Mouse (Mus musculus) heart, embryonic 14.5 days (tissue): ENCODE measurements around the gene Six6. TPM values are rescaled to one million over a fixed set of nuclear protein-coding genes. Genes with fewer than 3 reads are reported as not detected.

Experiments
- ATAC-seq: fragments of 200-750 bp; cut with Nextera tagmentation; 2 replicates; pipeline ENCODE4 v1.8.0; 2017; ENCODE audit warnings: low read depth, moderate TSS enrichment; ENCODE audit not compliant: insufficient number of reproducible peaks, insufficient read depth, low FRiP score
- H3K27ac ChIP-seq, 2 experiments: fragments of 200-500 bp in 1 of 2; fragments of 300-500 bp in 1 of 2; sonication (generic) in 1 of 2; replicated peaks in 1 of 2; 2 replicates each; pipeline ENCODE4 v1.5.1; 2012 to 2014; ENCODE audit warnings: low read depth in 2 of 2, low read length in 2 of 2, control low read depth in 1 of 2, mild to moderate bottlenecking in 1 of 2, mixed read lengths in 1 of 2; ENCODE audit not compliant: control insufficient read depth in 1 of 2, insufficient read depth in 1 of 2
- H3K27me3 ChIP-seq: fragments of 300-500 bp; sonication (generic); 2 replicates; pipeline ENCODE4 v1.6.1; 2014; ENCODE audit warnings: mild to moderate bottlenecking, low read length, control low read depth; ENCODE audit not compliant: control insufficient read depth, insufficient read depth
- H3K36me3 ChIP-seq: fragments of 300-500 bp; sonication (generic); 2 replicates; pipeline ENCODE4 v1.6.1; 2014; ENCODE audit warnings: mild to moderate bottlenecking, control low read depth, low read length, mixed read lengths; ENCODE audit not compliant: control insufficient read depth, insufficient read depth
- H3K4me1 ChIP-seq, 2 experiments: fragments of 200-500 bp in 1 of 2; fragments of 300-500 bp in 1 of 2; sonication (generic) in 1 of 2; 2 replicates each; pipeline ENCODE4 v1.6.1; 2012 to 2014; ENCODE audit warnings: low read length in 2 of 2, control low read depth in 1 of 2, mixed read lengths in 1 of 2; ENCODE audit not compliant: control insufficient read depth in 2 of 2, insufficient read depth in 2 of 2
- H3K4me2 ChIP-seq: fragments of 300-500 bp; sonication (generic); 2 replicates; pipeline ENCODE4 v1.6.1; 2014; ENCODE audit warnings: mild to moderate bottlenecking, low read length
- H3K4me3 ChIP-seq, 2 experiments: fragments of 200-500 bp in 1 of 2; fragments of 300-500 bp in 1 of 2; sonication (generic) in 1 of 2; 2 replicates each; pipeline ENCODE4 v1.5.1; 2012 to 2014; ENCODE audit warnings: low read length in 2 of 2, mild to moderate bottlenecking in 2 of 2, control low read depth in 1 of 2, low read depth in 1 of 2, moderate library complexity in 1 of 2; ENCODE audit not compliant: control insufficient read depth in 1 of 2, insufficient read depth in 1 of 2
- H3K9ac ChIP-seq: fragments of 300-500 bp; sonication (generic); 2 replicates; pipeline ENCODE4 v1.6.1; 2014; ENCODE audit warnings: mild to moderate bottlenecking, low read length
- H3K9me3 ChIP-seq: fragments of 300-500 bp; sonication (generic); 2 replicates; pipeline ENCODE4 v1.6.1; 2016; ENCODE audit warnings: low read length, control low read depth; ENCODE audit not compliant: control insufficient read depth
- whole genome bisulfite sequencing: fragments of 180-500 bp; shearing (Covaris S2); extraction: QIAGEN DNeasy Blood & Tissue Kit; methylation state at CpG from one replicate; pipeline ENCODE4 v1.1.7; 2014; 5-methylcytosine and 5-hydroxymethylcytosine counted together
- polyA plus RNA-seq: library from polyadenylated mRNA; unstranded; fragments of >200 nt; fragmentation: Nextera tagmentation; extraction: Ambion mirVana; gene quantifications from 2 replicates; pipeline ENCODE4 v1.2.1, GENCODE M21; 2014

The Six6 gene
- polyA plus RNA-seq, 1 experiment from 2014 or later: not detected

- Histone ChIP-seq H3K4me3 (peak overlapping the region; percentile 31 to 40; a peak in 3 of 4 replicates), H3K4me1 (peaks cover 3 to 5% of the 10 kb centered on the region in 2 experiments; a peak in 2 of 4 replicates), H3K9ac (peak overlapping the region; percentile 57), H3K9me3 (no peaks in the 10 kb centered on the region), H3K27me3 (0 out of 2 replicates have a peak, but pooled peaks cover 7% of the 10 kb centered on the region), H3K36me3 (no peaks in the 10 kb centered on the region), H3K4me2 (peak overlapping the region; percentile 79), H3K27ac (no peak overlapping the region)
- WGBS: under 1% methylated on average over 12 of the region's 12 CpGs
- ATAC-seq: 0 out of 2 replicates have a peak, but pooled peaks have one; percentile 35
Observed at GRCm38 (mm10) chr12:72976718-72977117, 37.0 kb downstream of the Six6 start.

- no peaks in the 10 kb centered on the region for H3K9me3 ChIP-seq
- no peaks in the 10 kb centered on the region for H3K36me3 ChIP-seq
- WGBS: 78% methylated on average over 3 of the region's 3 CpGs
- H3K4me3 ChIP-seq: no peak overlapping the region
- H3K27me3 ChIP-seq: 0 out of 2 replicates have a peak, but pooled peaks cover 4% of the 10 kb centered on the region
- peaks cover 5 to 7% of the 10 kb centered on the region in 2 experiments; a peak in 2 of 4 replicates for H3K4me1 ChIP-seq
- no peak overlapping the region for H3K4me2 ChIP-seq
- no peak overlapping the region for H3K9ac ChIP-seq
- no peak for ATAC-seq
- no peak overlapping the region for H3K27ac ChIP-seq
Observed at GRCm38 (mm10) chr12:72977851-72978250, 38.2 kb downstream of the Six6 start.

GRCm38 (mm10) chr12:72979236-72979635, 39.5 kb downstream of the Six6 start:
- no peak for ATAC-seq
- Histone ChIP-seq H3K4me3 (no peak overlapping the region), H3K27ac (no peak overlapping the region), H3K4me1 (peaks cover 5 to 7% of the 10 kb centered on the region in 2 experiments; a peak in 3 of 4 replicates), H3K27me3 (0 out of 2 replicates have a peak, but pooled peaks cover 3% of the 10 kb centered on the region), H3K4me2 (no peak overlapping the region), H3K9me3 (no peaks in the 10 kb centered on the region), H3K36me3 (no peaks in the 10 kb centered on the region), H3K9ac (no peak overlapping the region)
- 49% methylated on average over 5 of the region's 5 CpGs for WGBS

- WGBS: 79% methylated on average over 10 of the region's 10 CpGs
- Histone ChIP-seq H3K4me1 (peaks cover 0 to 4% of the 10 kb centered on the region in 2 experiments; a peak in 2 of 4 replicates), H3K4me2 (no peak overlapping the region), H3K36me3 (no peaks in the 10 kb centered on the region), H3K9me3 (0 out of 2 replicates have a peak, but pooled peaks cover 3% of the 10 kb centered on the region), H3K9ac (no peak overlapping the region), H3K27me3 (no peaks in the 10 kb centered on the region), H3K27ac (peak overlapping the region in 1 of 2 experiments; percentile 20; a peak in 1 of 4 replicates), H3K4me3 (no peak overlapping the region)
- no peak for ATAC-seq
Observed at GRCm38 (mm10) chr12:72982616-72983015, 42.9 kb downstream of the Six6 start.

- 0 out of 2 replicates have a peak, but pooled peaks cover 3% of the 10 kb centered on the region for H3K9me3 ChIP-seq
- H3K27me3 ChIP-seq: no peaks in the 10 kb centered on the region
- no peak overlapping the region for H3K4me2 ChIP-seq
- H3K4me3 ChIP-seq: no peak overlapping the region
- no peaks in the 10 kb centered on the region for H3K36me3 ChIP-seq
- no peak overlapping the region for H3K9ac ChIP-seq
- ATAC-seq: no peak
- H3K4me1 ChIP-seq: peaks cover 0 to 4% of the 10 kb centered on the region in 2 experiments; a peak in 2 of 4 replicates
- H3K27ac ChIP-seq: peak overlapping the region; percentile 20 to 59; a peak in 3 of 4 replicates
- WGBS: 60% methylated on average over 8 of the region's 8 CpGs
Observed at GRCm38 (mm10) chr12:72983071-72983857, 43.6 kb downstream of the Six6 start.

Other genes with a start within 250 kb of the Six6 start
- gene Ppm1a, start 182.4 kb upstream of the Six6 start, polyA plus RNA-seq: 64.1 and 75.9 TPM in 2 replicates
- 1.1 and 1.6 TPM in 2 replicates for gene 4930447C04Rik, start 882 bp downstream of the Six6 start, polyA plus RNA-seq
- gene Six1, start 114.0 kb downstream of the Six6 start, polyA plus RNA-seq: 0.09 and 0.27 TPM in 2 replicates
- 1.2 and 1.4 TPM in 2 replicates for gene Six4, start 173.6 kb downstream of the Six6 start, polyA plus RNA-seq
- gene Mnat1, start 183.8 kb downstream of the Six6 start, polyA plus RNA-seq: 28.2 and 28.8 TPM in 2 replicates